Mouse (Mus musculus) small intestine, adult 2 months (tissue): ENCODE data around the gene Hspa1l.
"Not testable (repeated sequence)": the region's sequence is repeated elsewhere in the genome, so short reads cannot be mapped to it uniquely, and the experiment has no call there.

Experiments
- CTCF ChIP-seq: fragments of 200-500 bp; IDR thresholded peaks from 2 replicates; pipeline ENCODE4 v1.5.1; 2012; ENCODE audit warnings: low read depth, mild to moderate bottlenecking, control low read depth, inconsistent platforms, low read length, moderate library complexity, mixed read lengths; ENCODE audit not compliant: insufficient replicate concordance, insufficient read length; ENCODE audit errors: extremely low read depth
- POLR2A ChIP-seq: fragments of 200-500 bp; IDR thresholded peaks from 2 replicates; pipeline ENCODE4 v1.6.1; 2012; ENCODE audit warnings: low read depth, mild to moderate bottlenecking, control low read depth, inconsistent platforms, low read length, moderate library complexity

GRCm38 (mm10) chr17:34948721-34949552, 23.6 kb upstream of the Hspa1l start:
- not testable (repeated sequence) for TF ChIP-seq CTCF, POLR2A
